Mouse (Mus musculus): Measurements from ENCODE around the gene C87436. TPM values are rescaled to one million over a fixed set of nuclear protein-coding genes. Genes with fewer than 3 reads are reported as not detected.

C87436 gene
- polyA plus RNA-seq, 1 experiment: 15.1 TPM

- no peak overlapping the region for H3K27ac ChIP-seq (ENCODE audit: insufficient read depth, low read depth, low read length)
- TF ChIP-seq POLR2A (IDR thresholded peaks at IDR 0.05; ENCODE audit: low read depth, low read length): no peak
- TF ChIP-seq CTCF (conservative IDR thresholded peaks at IDR 0.05; ENCODE audit: insufficient read depth, insufficient read length, low read depth, low read length): no peak
- peak overlapping the region; percentile 88 for H3K4me3 ChIP-seq (ENCODE audit: insufficient read depth, low read depth, low read length)
- WGBS: 25% methylated on average over 10 of the region's 10 CpGs
- H3K4me1 ChIP-seq (ENCODE audit: control insufficient read depth, insufficient read depth, low read length): peaks cover 6% of the 10 kb centered on the region; the same call in 1 of the 2 replicates
- no peaks in the 10 kb centered on the region for H3K27me3 ChIP-seq (replicated peaks; ENCODE audit: control insufficient read depth, insufficient read depth, low read length)
- DNase-seq: no peak
- H3K36me3 ChIP-seq (ENCODE audit: control insufficient read depth, insufficient read depth, low read length): peaks cover 7% of the 10 kb centered on the region; the same call in 1 of the 2 replicates
These were observed 42.2 kb upstream of the C87436 start for GRCm38 (mm10) chr6:86395969-86396368.

- H3K27ac ChIP-seq (ENCODE audit: insufficient read depth, low read depth, low read length): peak within 1 kb of the TSS; percentile 66
- H3K27me3 ChIP-seq (replicated peaks; ENCODE audit: control insufficient read depth, insufficient read depth, low read length): no peaks in the 10 kb centered on the region
- peak within 1 kb of the TSS; percentile 88 for H3K4me3 ChIP-seq (ENCODE audit: insufficient read depth, low read depth, low read length)
- TF ChIP-seq POLR2A (IDR thresholded peaks at IDR 0.05; ENCODE audit: low read depth, low read length): peak; percentile 97
- TF ChIP-seq CTCF (conservative IDR thresholded peaks at IDR 0.05; ENCODE audit: insufficient read depth, insufficient read length, low read depth, low read length): no peak
- H3K36me3 ChIP-seq (ENCODE audit: control insufficient read depth, insufficient read depth, low read length): peaks cover under 1% of the 10 kb centered on the region; the same call in 1 of the 2 replicates
- WGBS: under 1% methylated on average over 51 of the region's 51 CpGs
- peak; percentile 92 for DNase-seq
- H3K4me1 ChIP-seq (ENCODE audit: control insufficient read depth, insufficient read depth, low read length): peaks cover 6% of the 10 kb centered on the region; the same call in 1 of the 2 replicates
These were observed 41.5 kb upstream of the C87436 start, which contains the start of gene Pcyox1 for GRCm38 (mm10) chr6:86396581-86397256. Pcyox1 (minus strand) TSS chr6:86397154.

GRCm38 (mm10) chr6:86397257-86397980 is 40.8 kb upstream of the C87436 start:
- peak overlapping the region; percentile 48 for H3K27ac ChIP-seq (ENCODE audit: insufficient read depth, low read depth, low read length)
- H3K36me3 ChIP-seq (ENCODE audit: control insufficient read depth, insufficient read depth, low read length): no peaks in the 10 kb centered on the region
- no peak for DNase-seq
- peak overlapping the region; percentile 88 for H3K4me3 ChIP-seq (ENCODE audit: insufficient read depth, low read depth, low read length)
- TF ChIP-seq POLR2A (IDR thresholded peaks at IDR 0.05; ENCODE audit: low read depth, low read length) (no peak), CTCF (conservative IDR thresholded peaks at IDR 0.05; ENCODE audit: insufficient read depth, insufficient read length, low read depth, low read length) (no peak)
- peaks cover 6% of the 10 kb centered on the region; the same call in 1 of the 2 replicates for H3K4me1 ChIP-seq (ENCODE audit: control insufficient read depth, insufficient read depth, low read length)
- no peaks in the 10 kb centered on the region for H3K27me3 ChIP-seq (replicated peaks; ENCODE audit: control insufficient read depth, insufficient read depth, low read length)
- WGBS: under 1% methylated on average over 14 of the region's 14 CpGs

GRCm38 (mm10) chr6:86398986-86399385 is 39.2 kb upstream of the C87436 start:
- 85% methylated on average over 2 of the region's 2 CpGs for WGBS
- H3K36me3 ChIP-seq (ENCODE audit: control insufficient read depth, insufficient read depth, low read length): no peaks in the 10 kb centered on the region
- peaks cover 6% of the 10 kb centered on the region; the same call in 1 of the 2 replicates for H3K4me1 ChIP-seq (ENCODE audit: control insufficient read depth, insufficient read depth, low read length)
- H3K27ac ChIP-seq (ENCODE audit: insufficient read depth, low read depth, low read length): no peak overlapping the region
- no peak for DNase-seq
- H3K27me3 ChIP-seq (replicated peaks; ENCODE audit: control insufficient read depth, insufficient read depth, low read length): no peaks in the 10 kb centered on the region
- TF ChIP-seq POLR2A (IDR thresholded peaks at IDR 0.05; ENCODE audit: low read depth, low read length) (no peak), CTCF (conservative IDR thresholded peaks at IDR 0.05; ENCODE audit: insufficient read depth, insufficient read length, low read depth, low read length) (no peak)
- H3K4me3 ChIP-seq (ENCODE audit: insufficient read depth, low read depth, low read length): no peak overlapping the region

GRCm38 (mm10) chr6:86399995-86400394 is 38.2 kb upstream of the C87436 start:
- H3K27me3 ChIP-seq (replicated peaks; ENCODE audit: control insufficient read depth, insufficient read depth, low read length): no peaks in the 10 kb centered on the region
- WGBS: 76% methylated on average over 2 of the region's 2 CpGs
- peaks cover 5% of the 10 kb centered on the region; the same call in 1 of the 2 replicates for H3K4me1 ChIP-seq (ENCODE audit: control insufficient read depth, insufficient read depth, low read length)
- TF ChIP-seq CTCF (conservative IDR thresholded peaks at IDR 0.05; ENCODE audit: insufficient read depth, insufficient read length, low read depth, low read length): no peak
- no peak for TF ChIP-seq POLR2A (IDR thresholded peaks at IDR 0.05; ENCODE audit: low read depth, low read length)
- DNase-seq: no peak
- no peak overlapping the region for H3K27ac ChIP-seq (ENCODE audit: insufficient read depth, low read depth, low read length)
- no peak overlapping the region for H3K4me3 ChIP-seq (ENCODE audit: insufficient read depth, low read depth, low read length)
- no peaks in the 10 kb centered on the region for H3K36me3 ChIP-seq (ENCODE audit: control insufficient read depth, insufficient read depth, low read length)

- peaks cover 6% of the 10 kb centered on the region; the same call in 1 of the 2 replicates for H3K4me1 ChIP-seq (ENCODE audit: control insufficient read depth, insufficient read depth, low read length)
These were observed 37.2 kb upstream of the C87436 start for GRCm38 (mm10) chr6:86400972-86401371.

More at GRCm38 (mm10) chr6:86400972-86401371, 37.2 kb upstream of the C87436 start:
- Histone ChIP-seq H3K4me3 (ENCODE audit: insufficient read depth, low read depth, low read length) (no peak overlapping the region), H3K27ac (ENCODE audit: insufficient read depth, low read depth, low read length) (no peak overlapping the region), H3K27me3 (replicated peaks; ENCODE audit: control insufficient read depth, insufficient read depth, low read length) (no peaks in the 10 kb centered on the region), H3K36me3 (ENCODE audit: control insufficient read depth, insufficient read depth, low read length) (no peaks in the 10 kb centered on the region)
- 3% methylated on average over 9 of the region's 9 CpGs for WGBS
- no peak for TF ChIP-seq POLR2A (IDR thresholded peaks at IDR 0.05; ENCODE audit: low read depth, low read length)
- TF ChIP-seq CTCF (conservative IDR thresholded peaks at IDR 0.05; ENCODE audit: insufficient read depth, insufficient read length, low read depth, low read length): peak; percentile 84
- peak; percentile 93 for DNase-seq

Data from kidney, adult 2 months (tissue).